Mouse (Mus musculus): ENCODE results near the gene Pmis2. TPM values are rescaled to one million over a fixed set of nuclear protein-coding genes. Genes with fewer than 3 reads are reported as not detected.

The Pmis2 gene
- not detected in 2 replicates for polyA plus RNA-seq (2014; fragmentation: Nextera tagmentation; extraction: Ambion mirVana)

- no peak within 1 kb of the TSS for H3K9ac ChIP-seq (ENCODE audit: low read length)
- no peaks in the 10 kb centered on the region for H3K4me1 ChIP-seq (replicated peaks; ENCODE audit: control insufficient read depth, insufficient read depth, low read length)
- no peak within 1 kb of the TSS for H3K4me2 ChIP-seq (ENCODE audit: low read length)
- DNase-seq (ENCODE audit: low spot score), result no peak
- no peak within 1 kb of the TSS for H3K27ac ChIP-seq (ENCODE audit: low read depth)
- ATAC-seq (replicated peaks; ENCODE audit: low FRiP score, low TSS enrichment, low read depth), result no peak
- no peak within 1 kb of the TSS for H3K4me3 ChIP-seq (ENCODE audit: low read depth, low read length)
- no peaks in the 10 kb centered on the region for H3K9me3 ChIP-seq (ENCODE audit: control insufficient read depth, low read length)
- H3K27me3 ChIP-seq (replicated peaks; ENCODE audit: control insufficient read depth, insufficient read depth, low read length), result no peaks in the 10 kb centered on the region
- WGBS, result 68% methylated on average over 9 of the region's 9 CpGs
- H3K36me3 ChIP-seq (ENCODE audit: control insufficient read depth, insufficient read depth, low read length), result no peaks in the 10 kb centered on the region
These were observed at the start of gene Pmis2 for GRCm38 (mm10) chr7:30671480-30671879. Pmis2 (minus strand) TSS chr7:30671605.

GRCm38 (mm10) chr7:30719669-30720068, 48.3 kb upstream of the Pmis2 start:
- 95% methylated on average over 5 of the region's 5 CpGs for WGBS
- peaks cover 9% of the 10 kb centered on the region; the same call in 1 of the 2 replicates for H3K27me3 ChIP-seq (replicated peaks; ENCODE audit: control insufficient read depth, insufficient read depth, low read length)
- DNase-seq (ENCODE audit: low spot score) (no peak), ATAC-seq (replicated peaks; ENCODE audit: low FRiP score, low TSS enrichment, low read depth) (no peak)
- H3K4me1 ChIP-seq (replicated peaks; ENCODE audit: control insufficient read depth, insufficient read depth, low read length), result peaks cover 7% of the 10 kb centered on the region
- no peaks in the 10 kb centered on the region for H3K36me3 ChIP-seq (ENCODE audit: control insufficient read depth, insufficient read depth, low read length)
- H3K9ac ChIP-seq (ENCODE audit: low read length), result no peak overlapping the region
- H3K4me3 ChIP-seq (ENCODE audit: low read depth, low read length), result no peak overlapping the region
- H3K9me3 ChIP-seq (ENCODE audit: control insufficient read depth, low read length), result no peaks in the 10 kb centered on the region
- no peak overlapping the region for H3K27ac ChIP-seq (ENCODE audit: low read depth)
- no peak overlapping the region for H3K4me2 ChIP-seq (ENCODE audit: low read length)

GRCm38 (mm10) chr7:30717716-30718046, 46.3 kb upstream of the Pmis2 start:
- no peaks in the 10 kb centered on the region for H3K36me3 ChIP-seq (ENCODE audit: control insufficient read depth, insufficient read depth, low read length)
- no peaks in the 10 kb centered on the region for H3K9me3 ChIP-seq (ENCODE audit: control insufficient read depth, low read length)
- peak overlapping the region; percentile 52 for H3K4me2 ChIP-seq (ENCODE audit: low read length)
- peak overlapping the region; percentile 33 for H3K4me3 ChIP-seq (ENCODE audit: low read depth, low read length)
- peaks cover 9% of the 10 kb centered on the region; the same call in 1 of the 2 replicates for H3K27me3 ChIP-seq (replicated peaks; ENCODE audit: control insufficient read depth, insufficient read depth, low read length)
- 9% methylated on average over 14 of the region's 14 CpGs for WGBS
- H3K27ac ChIP-seq (ENCODE audit: low read depth), result no peak overlapping the region
- H3K9ac ChIP-seq (ENCODE audit: low read length), result no peak overlapping the region
- ATAC-seq (replicated peaks; ENCODE audit: low FRiP score, low TSS enrichment, low read depth) (no peak), DNase-seq (ENCODE audit: low spot score) (no peak)
- H3K4me1 ChIP-seq (replicated peaks; ENCODE audit: control insufficient read depth, insufficient read depth, low read length), result peaks cover 7% of the 10 kb centered on the region

- no peaks in the 10 kb centered on the region for H3K9me3 ChIP-seq (ENCODE audit: control insufficient read depth, low read length)
- peaks cover 7% of the 10 kb centered on the region for H3K4me1 ChIP-seq (replicated peaks; ENCODE audit: control insufficient read depth, insufficient read depth, low read length)
- H3K4me3 ChIP-seq (ENCODE audit: low read depth, low read length), result peak overlapping the region; percentile 33
- DNase-seq (ENCODE audit: low spot score) (peak; percentile 89), ATAC-seq (replicated peaks; ENCODE audit: low FRiP score, low TSS enrichment, low read depth) (peak; percentile 98)
- peaks cover 9% of the 10 kb centered on the region; the same call in 1 of the 2 replicates for H3K27me3 ChIP-seq (replicated peaks; ENCODE audit: control insufficient read depth, insufficient read depth, low read length)
- H3K36me3 ChIP-seq (ENCODE audit: control insufficient read depth, insufficient read depth, low read length), result no peaks in the 10 kb centered on the region
- 3% methylated on average over 43 of the region's 43 CpGs for WGBS
- no peak overlapping the region for H3K27ac ChIP-seq (ENCODE audit: low read depth)
- peak overlapping the region; percentile 52 for H3K4me2 ChIP-seq (ENCODE audit: low read length)
- no peak overlapping the region for H3K9ac ChIP-seq (ENCODE audit: low read length)
These were observed 45.8 kb upstream of the Pmis2 start for GRCm38 (mm10) chr7:30717006-30717715.

GRCm38 (mm10) chr7:30711942-30712341, 40.5 kb upstream of the Pmis2 start, which contains the start of gene Atp4a:
Atp4a (plus strand) TSS chr7:30712209.
- Histone ChIP-seq H3K9ac (ENCODE audit: low read length) (no peak within 1 kb of the TSS), H3K9me3 (ENCODE audit: control insufficient read depth, low read length) (no peaks in the 10 kb centered on the region), H3K4me2 (ENCODE audit: low read length) (no peak within 1 kb of the TSS), H3K36me3 (ENCODE audit: control insufficient read depth, insufficient read depth, low read length) (no peaks in the 10 kb centered on the region), H3K4me1 (replicated peaks; ENCODE audit: control insufficient read depth, insufficient read depth, low read length) (no peaks in the 10 kb centered on the region), H3K27me3 (replicated peaks; ENCODE audit: control insufficient read depth, insufficient read depth, low read length) (no peaks in the 10 kb centered on the region), H3K27ac (ENCODE audit: low read depth) (no peak within 1 kb of the TSS), H3K4me3 (ENCODE audit: low read depth, low read length) (no peak within 1 kb of the TSS)
- 86% methylated on average over 3 of the region's 3 CpGs for WGBS
- ATAC-seq (replicated peaks; ENCODE audit: low FRiP score, low TSS enrichment, low read depth) (no peak), DNase-seq (ENCODE audit: low spot score) (no peak)

GRCm38 (mm10) chr7:30707441-30707840, 36.0 kb upstream of the Pmis2 start:
- 85% methylated on average over 1 of the region's 1 CpGs for WGBS
- no peaks in the 10 kb centered on the region for H3K4me1 ChIP-seq (replicated peaks; ENCODE audit: control insufficient read depth, insufficient read depth, low read length)
- H3K4me3 ChIP-seq (ENCODE audit: low read depth, low read length), result no peak overlapping the region
- H3K27ac ChIP-seq (ENCODE audit: low read depth), result no peak overlapping the region
- DNase-seq (ENCODE audit: low spot score) (no peak), ATAC-seq (replicated peaks; ENCODE audit: low FRiP score, low TSS enrichment, low read depth) (no peak)
- no peak overlapping the region for H3K4me2 ChIP-seq (ENCODE audit: low read length)
- H3K36me3 ChIP-seq (ENCODE audit: control insufficient read depth, insufficient read depth, low read length), result no peaks in the 10 kb centered on the region
- H3K27me3 ChIP-seq (replicated peaks; ENCODE audit: control insufficient read depth, insufficient read depth, low read length), result no peaks in the 10 kb centered on the region
- H3K9ac ChIP-seq (ENCODE audit: low read length), result no peak overlapping the region
- no peaks in the 10 kb centered on the region for H3K9me3 ChIP-seq (ENCODE audit: control insufficient read depth, low read length)

- Histone ChIP-seq H3K27ac (ENCODE audit: low read depth) (no peak overlapping the region), H3K9me3 (ENCODE audit: control insufficient read depth, low read length) (no peaks in the 10 kb centered on the region), H3K4me2 (ENCODE audit: low read length) (no peak overlapping the region), H3K4me1 (replicated peaks; ENCODE audit: control insufficient read depth, insufficient read depth, low read length) (no peaks in the 10 kb centered on the region), H3K4me3 (ENCODE audit: low read depth, low read length) (no peak overlapping the region), H3K36me3 (ENCODE audit: control insufficient read depth, insufficient read depth, low read length) (no peaks in the 10 kb centered on the region), H3K9ac (ENCODE audit: low read length) (no peak overlapping the region), H3K27me3 (replicated peaks; ENCODE audit: control insufficient read depth, insufficient read depth, low read length) (no peaks in the 10 kb centered on the region)
- peak; percentile 80; the same call in 1 of the 2 replicates for ATAC-seq (replicated peaks; ENCODE audit: low FRiP score, low TSS enrichment, low read depth)
- 53% methylated on average over 7 of the region's 8 CpGs for WGBS
- DNase-seq (ENCODE audit: low spot score), result peak; percentile 62
These were observed 34.9 kb upstream of the Pmis2 start for GRCm38 (mm10) chr7:30706214-30706882.

GRCm38 (mm10) chr7:30698589-30698988, 27.2 kb upstream of the Pmis2 start, which contains the start of gene 2200002J24Rik:
2200002J24Rik (plus strand) TSS chr7:30698926.
- no peak; the same call in 1 of the 2 replicates for ATAC-seq (replicated peaks; ENCODE audit: low FRiP score, low TSS enrichment, low read depth)
- Histone ChIP-seq H3K9ac (ENCODE audit: low read length) (no peak within 1 kb of the TSS), H3K36me3 (ENCODE audit: control insufficient read depth, insufficient read depth, low read length) (no peaks in the 10 kb centered on the region), H3K27me3 (replicated peaks; ENCODE audit: control insufficient read depth, insufficient read depth, low read length) (no peaks in the 10 kb centered on the region), H3K4me3 (ENCODE audit: low read depth, low read length) (no peak within 1 kb of the TSS), H3K27ac (ENCODE audit: low read depth) (no peak within 1 kb of the TSS), H3K4me1 (replicated peaks; ENCODE audit: control insufficient read depth, insufficient read depth, low read length) (no peaks in the 10 kb centered on the region), H3K4me2 (ENCODE audit: low read length) (no peak within 1 kb of the TSS), H3K9me3 (ENCODE audit: control insufficient read depth, low read length) (no peaks in the 10 kb centered on the region)
- peak; percentile 54 for DNase-seq (ENCODE audit: low spot score)
- WGBS, result 41% methylated on average over 9 of the region's 9 CpGs

All from intestine, embryonic 14.5 days (tissue).